Mouse (Mus musculus) naive thymus-derived CD4-positive, alpha-beta T cell, adult 2 months (primary cell): Measurements from ENCODE around the gene Ddx25.

Experiments used
- DNase-seq: peaks from one replicate; pipeline ENCODE4 v3.0.0-alpha.2; 2011; ENCODE audit warnings: low read depth

Gene Ddx25

DNA sequence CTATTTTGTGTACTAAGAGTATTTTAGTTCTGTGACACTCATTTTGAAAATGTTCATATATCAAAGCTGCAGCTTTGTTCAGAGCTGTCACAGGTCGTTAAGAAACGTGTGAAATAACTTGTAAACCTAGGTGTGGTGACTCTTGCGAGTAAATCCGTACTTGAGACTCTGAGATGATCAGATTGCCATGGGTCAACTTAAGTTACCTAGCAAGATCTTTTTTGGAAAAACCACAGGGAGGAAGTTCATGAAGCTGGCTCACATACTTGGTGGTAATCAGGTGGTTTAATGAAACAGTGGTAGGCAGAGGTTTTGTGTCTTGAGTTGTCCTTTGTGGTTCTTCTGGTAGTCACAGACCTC lies 64.6 kb downstream of the Ddx25 start:
- DNase-seq: no peak

- no peak for DNase-seq
Measured at GRCm38 (mm10) chr9:35493033-35493732, 65.1 kb downstream of the Ddx25 start.

DNA sequence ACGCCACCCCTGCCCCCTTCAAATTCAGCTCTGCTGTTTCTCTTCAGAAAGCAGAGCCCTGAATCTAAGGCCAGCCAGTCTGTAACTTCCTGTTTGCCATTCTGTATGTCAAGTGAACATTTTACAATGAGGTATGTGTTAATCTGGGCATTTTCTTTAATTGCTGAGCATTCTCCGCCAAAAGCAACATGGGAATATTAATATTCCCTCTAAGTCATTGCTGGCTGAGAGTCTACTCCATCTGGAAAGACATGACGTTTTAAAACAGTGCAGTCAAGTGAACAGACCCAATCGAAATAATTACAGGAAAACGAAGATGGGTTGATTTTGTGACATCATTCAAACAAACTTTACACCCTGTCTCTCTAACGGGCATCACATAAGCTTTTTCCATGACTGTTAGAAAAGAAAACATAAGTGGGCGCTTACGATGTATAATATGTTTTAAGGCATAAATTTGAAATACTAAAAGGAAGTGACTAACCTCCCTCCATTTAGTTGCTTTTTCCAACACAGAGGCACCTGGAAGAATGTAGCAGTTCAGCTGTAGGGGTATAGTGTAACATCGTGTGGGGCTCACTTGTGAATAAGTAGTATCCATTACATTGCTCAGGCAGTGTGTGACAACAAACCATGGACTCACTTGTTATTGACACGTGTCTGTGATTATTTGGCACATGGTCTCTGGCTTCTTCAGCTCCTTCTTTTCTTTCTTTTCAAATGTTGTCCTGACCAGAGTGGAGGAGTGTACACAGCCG lies 67.0 kb downstream of the Ddx25 start:
- no peak for DNase-seq

DNA sequence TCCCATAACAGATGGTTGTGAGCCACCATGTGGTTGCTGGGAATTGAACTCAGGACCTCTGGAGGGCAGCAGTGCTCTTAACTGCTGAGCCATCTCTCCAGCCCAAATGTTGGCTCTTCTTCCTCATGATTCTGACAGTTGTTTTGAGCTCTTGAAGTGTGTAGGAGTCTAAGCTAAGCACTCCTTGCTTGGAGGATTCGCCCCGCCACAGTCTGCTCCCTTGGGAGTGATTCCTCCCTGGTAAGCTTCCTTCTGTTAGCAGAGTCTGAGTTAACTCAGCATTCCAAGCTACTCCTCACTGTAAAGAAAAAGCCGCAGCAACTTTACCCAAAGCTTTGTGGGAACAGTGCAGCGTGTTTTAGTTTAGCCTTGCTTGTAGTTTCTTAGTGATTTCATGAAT lies 69.8 kb downstream of the Ddx25 start:
- DNase-seq: no peak
